Mouse (Mus musculus): ENCODE measurements at regions not wholly inside any gene's neighbourhood (a gene's known extent, or its start where the extent isn't known, plus 50 kb on each side); places are given as distances from the start of the nearest gene placed in this dataset.

GRCm38 (mm10) chr11:25157861-25158245, 1052.7 kb downstream of the 5730522E02Rik start:
- DNase-seq: no peak

- no peak for DNase-seq
These were observed 1051.7 kb downstream of the 5730522E02Rik start for GRCm38 (mm10) chr11:25158884-25159283.

DNA sequence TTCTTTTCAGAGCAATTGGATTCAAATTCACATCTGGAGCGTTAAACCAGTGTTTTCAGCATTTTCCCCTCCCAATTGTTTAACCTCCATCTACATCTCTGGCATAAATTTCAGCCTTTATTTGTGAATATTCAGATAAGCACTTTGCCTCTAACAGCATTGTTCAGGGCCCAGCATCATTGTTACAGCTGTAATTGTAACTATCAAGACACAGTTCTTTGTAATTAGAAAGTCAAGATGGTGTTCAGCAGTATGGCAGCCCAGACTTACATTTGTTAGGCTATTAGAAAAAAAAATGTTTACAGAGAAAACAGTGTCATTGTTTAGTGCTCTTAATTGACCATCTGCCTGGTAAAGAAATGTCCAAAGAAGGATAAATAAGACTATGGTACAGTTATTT, 1042.6 kb downstream of the 5730522E02Rik start:
- DNase-seq: no peak

- DNase-seq: no peak
These were observed 1039.5 kb downstream of the 5730522E02Rik start for GRCm38 (mm10) chr11:25171048-25171447.
